Mouse (Mus musculus) cortical plate, adult 2 months (tissue): Measurements from ENCODE around the gene Gm21988.

Source experiments
- CTCF ChIP-seq: fragments of 200-500 bp; IDR thresholded peaks from 2 replicates; pipeline ENCODE4 v1.5.1; 2011; ENCODE audit warnings: mild to moderate bottlenecking, control low read depth, low read length; ENCODE audit not compliant: insufficient read depth; ENCODE audit errors: extremely low read depth
- POLR2A ChIP-seq: fragments of 200-500 bp; IDR thresholded peaks from 2 replicates; pipeline ENCODE4 v1.6.1; 2011; ENCODE audit warnings: mild to moderate bottlenecking, low read length, control low read depth; ENCODE audit not compliant: insufficient read depth; ENCODE audit errors: extremely low read depth

GRCm38 (mm10) chr11:70206801-70207200 lies 32.8 kb downstream of the Gm21988 start:
- TF ChIP-seq CTCF (no peak), POLR2A (no peak)
